Mouse (Mus musculus): ENCODE measurements at regions not wholly inside any gene's neighbourhood (a gene's known extent, or its start where the extent isn't known, plus 50 kb on each side); places are given as distances from the start of the nearest gene placed in this dataset.

DNA sequence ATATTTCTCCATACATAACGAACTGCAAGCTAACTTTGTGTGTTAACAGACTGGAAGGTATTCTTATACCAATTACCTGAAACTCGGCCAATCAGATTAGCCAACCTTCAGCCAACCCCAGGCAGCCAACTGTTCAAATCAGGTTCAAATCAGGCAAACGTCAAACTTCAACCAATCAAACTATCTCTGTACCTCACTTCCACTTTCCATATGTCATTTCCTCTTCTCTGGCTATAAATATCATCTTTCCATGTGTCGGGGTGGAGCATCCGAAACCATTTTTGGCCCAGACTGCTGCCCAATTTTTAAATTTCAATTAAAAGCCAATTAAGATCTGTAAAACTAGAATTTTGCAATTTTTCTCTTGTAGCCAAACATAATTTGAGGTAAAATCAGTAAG is 251.1 kb upstream of the Gap43 start:
- TF ChIP-seq EP300 (IDR thresholded peaks at IDR 0.05; ENCODE audit: low read depth) = no peak
- no peak for TF ChIP-seq CTCF (IDR thresholded peaks at IDR 0.05; ENCODE audit: low read depth)
